Mouse (Mus musculus): ENCODE results near the gene Kcnn1. TPM values are rescaled to one million over a fixed set of nuclear protein-coding genes. Genes with fewer than 3 reads are reported as not detected.
A peak's percentile ranks its signal among the peaks of the same experiment; 100 is the strongest.
"Not testable (repeated sequence)": the region's sequence is repeated elsewhere in the genome, so short reads cannot be mapped to it uniquely, and the experiment has no call there.

Kcnn1 gene
- polyA plus RNA-seq, 1 experiment = 3.2 TPM

DNA sequence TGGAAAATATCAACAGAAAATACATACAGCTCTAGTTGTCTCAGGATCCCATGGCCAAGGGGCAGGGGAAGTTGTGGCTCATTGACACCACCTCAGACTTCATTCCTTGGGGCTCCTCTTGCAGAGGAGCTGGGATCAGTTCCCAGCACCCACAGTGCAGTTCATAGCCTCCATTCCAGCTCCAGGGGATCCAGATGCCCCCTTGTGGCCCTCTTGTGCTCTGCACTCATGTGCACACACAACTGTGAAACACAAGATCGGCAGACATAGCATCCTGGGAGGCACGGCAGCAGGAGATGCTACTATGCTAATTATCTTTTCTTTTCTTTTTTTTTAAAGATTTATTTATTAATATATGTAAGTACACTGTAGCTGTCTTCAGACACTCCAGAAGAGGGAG, 36.0 kb downstream of the Kcnn1 start:
- H3K27me3 ChIP-seq (ENCODE audit: control insufficient read depth, insufficient read depth, low read length, poor library complexity, severe bottlenecking) = no peaks in the 10 kb centered on the region
- H3K4me3 ChIP-seq (ENCODE audit: low read depth, low read length) = no peak overlapping the region
- H3K36me3 ChIP-seq (ENCODE audit: control insufficient read depth, insufficient read depth, low read length, poor library complexity, severe bottlenecking) = no peaks in the 10 kb centered on the region
- no peak overlapping the region for H3K9ac ChIP-seq (ENCODE audit: low read depth, poor library complexity, severe bottlenecking)
- H3K9me3 ChIP-seq (replicated peaks; ENCODE audit: control insufficient read depth, insufficient read depth, low read length, poor library complexity, severe bottlenecking) = no peaks in the 10 kb centered on the region
- no peak overlapping the region for H3K27ac ChIP-seq (ENCODE audit: insufficient read depth, low read length)
- no peaks in the 10 kb centered on the region for H3K4me1 ChIP-seq (ENCODE audit: control insufficient read depth, insufficient read depth, low read length)
- no peak for TF ChIP-seq POLR2A (IDR thresholded peaks at IDR 0.05; ENCODE audit: insufficient read depth, low read length)
- TF ChIP-seq CTCF (IDR thresholded peaks at IDR 0.05; ENCODE audit: low read depth, low read length) = peak; percentile 57
- no peak for TF ChIP-seq EP300 (IDR thresholded peaks at IDR 0.05; ENCODE audit: insufficient read depth, low read depth, low read length)

DNA sequence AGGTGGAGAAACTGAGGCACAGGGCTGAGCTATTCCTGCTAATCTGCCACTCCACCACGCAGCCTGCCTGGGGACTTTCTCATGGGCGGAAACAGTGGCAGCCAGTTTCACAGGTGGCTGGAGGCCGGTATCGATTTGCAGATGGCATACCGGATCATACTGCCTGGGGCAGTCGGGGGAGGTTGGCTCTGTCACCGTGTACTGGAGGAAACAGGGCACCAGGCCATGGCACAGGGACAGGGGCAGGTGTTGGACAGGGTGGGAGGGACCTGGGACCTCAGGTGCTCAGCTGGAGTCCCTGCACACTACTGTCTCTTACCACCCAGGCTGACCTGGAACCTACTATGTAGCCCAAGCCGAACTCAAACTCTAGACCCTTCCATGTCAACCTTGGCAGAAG, 37.2 kb downstream of the Kcnn1 start:
- H3K36me3 ChIP-seq (ENCODE audit: control insufficient read depth, insufficient read depth, low read length, poor library complexity, severe bottlenecking) = no peaks in the 10 kb centered on the region
- TF ChIP-seq EP300 (IDR thresholded peaks at IDR 0.05; ENCODE audit: insufficient read depth, low read depth, low read length) (no peak), CTCF (IDR thresholded peaks at IDR 0.05; ENCODE audit: low read depth, low read length) (no peak)
- no peaks in the 10 kb centered on the region for H3K9me3 ChIP-seq (replicated peaks; ENCODE audit: control insufficient read depth, insufficient read depth, low read length, poor library complexity, severe bottlenecking)
- H3K4me3 ChIP-seq (ENCODE audit: low read depth, low read length) = no peak overlapping the region
- H3K9ac ChIP-seq (ENCODE audit: low read depth, poor library complexity, severe bottlenecking) = no peak overlapping the region
- H3K4me1 ChIP-seq (ENCODE audit: control insufficient read depth, insufficient read depth, low read length) = no peaks in the 10 kb centered on the region
- H3K27me3 ChIP-seq (ENCODE audit: control insufficient read depth, insufficient read depth, low read length, poor library complexity, severe bottlenecking) = no peaks in the 10 kb centered on the region
- H3K27ac ChIP-seq (ENCODE audit: insufficient read depth, low read length) = no peak overlapping the region

DNA sequence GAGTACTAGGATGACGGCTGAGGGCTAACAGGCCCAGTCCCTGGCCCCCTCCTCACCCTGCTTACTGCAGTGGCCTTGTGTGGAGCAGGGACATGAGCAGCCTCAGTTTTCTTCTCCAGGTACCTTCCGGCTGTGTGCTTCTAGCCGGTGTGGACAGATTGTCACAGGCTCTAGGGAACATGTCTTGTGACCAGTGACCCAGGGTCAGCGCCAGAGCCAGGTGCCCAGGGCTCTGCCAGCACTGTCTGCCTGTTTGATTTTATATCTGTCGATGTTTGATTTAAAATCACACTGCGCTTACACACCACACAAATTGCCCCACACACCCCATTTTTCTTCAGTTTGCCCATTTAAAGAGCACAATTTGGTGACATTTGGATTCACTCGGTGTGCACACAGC, 39.3 kb downstream of the Kcnn1 start:
- TF ChIP-seq POLR2A (IDR thresholded peaks at IDR 0.05; ENCODE audit: insufficient read depth, low read length) = no peak
- TF ChIP-seq EP300 (IDR thresholded peaks at IDR 0.05; ENCODE audit: insufficient read depth, low read depth, low read length) = no peak
- no peak for TF ChIP-seq CTCF (IDR thresholded peaks at IDR 0.05; ENCODE audit: low read depth, low read length)
- H3K9ac ChIP-seq (ENCODE audit: low read depth, poor library complexity, severe bottlenecking) = no peak overlapping the region
- no peaks in the 10 kb centered on the region for H3K4me1 ChIP-seq (ENCODE audit: control insufficient read depth, insufficient read depth, low read length)
- no peak overlapping the region for H3K4me3 ChIP-seq (ENCODE audit: low read depth, low read length)
- H3K36me3 ChIP-seq (ENCODE audit: control insufficient read depth, insufficient read depth, low read length, poor library complexity, severe bottlenecking) = no peaks in the 10 kb centered on the region
- no peaks in the 10 kb centered on the region for H3K9me3 ChIP-seq (replicated peaks; ENCODE audit: control insufficient read depth, insufficient read depth, low read length, poor library complexity, severe bottlenecking)
- H3K27ac ChIP-seq (ENCODE audit: insufficient read depth, low read length) = no peak overlapping the region
- H3K27me3 ChIP-seq (ENCODE audit: control insufficient read depth, insufficient read depth, low read length, poor library complexity, severe bottlenecking) = no peaks in the 10 kb centered on the region

DNA sequence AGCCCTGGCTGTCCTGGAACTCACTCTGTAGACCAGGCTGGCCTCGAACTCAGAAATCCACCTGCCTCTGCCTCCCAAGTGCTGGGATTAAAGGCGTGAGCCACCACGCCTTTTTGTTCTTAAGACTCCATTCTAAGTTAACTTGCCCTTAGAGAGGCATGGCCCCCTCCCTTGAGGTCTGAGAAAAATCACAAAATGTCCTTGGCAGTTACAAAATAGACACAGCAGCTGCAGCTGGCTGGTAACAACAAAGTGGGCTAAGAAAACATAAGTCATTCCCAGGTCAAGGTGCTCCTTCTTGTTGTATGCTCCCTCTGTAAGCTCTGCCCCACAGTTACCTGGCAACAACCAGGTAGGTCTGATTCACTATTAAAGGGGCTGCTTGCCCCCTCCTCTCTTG, 40.5 kb downstream of the Kcnn1 start:
- H3K27ac ChIP-seq (ENCODE audit: insufficient read depth, low read length); H3K27me3 ChIP-seq (ENCODE audit: control insufficient read depth, insufficient read depth, low read length, poor library complexity, severe bottlenecking); H3K36me3 ChIP-seq (ENCODE audit: control insufficient read depth, insufficient read depth, low read length, poor library complexity, severe bottlenecking); H3K9ac ChIP-seq (ENCODE audit: low read depth, poor library complexity, severe bottlenecking); H3K4me3 ChIP-seq (ENCODE audit: low read depth, low read length); H3K9me3 ChIP-seq (replicated peaks; ENCODE audit: control insufficient read depth, insufficient read depth, low read length, poor library complexity, severe bottlenecking); H3K4me1 ChIP-seq (ENCODE audit: control insufficient read depth, insufficient read depth, low read length): not testable (repeated sequence)

DNA sequence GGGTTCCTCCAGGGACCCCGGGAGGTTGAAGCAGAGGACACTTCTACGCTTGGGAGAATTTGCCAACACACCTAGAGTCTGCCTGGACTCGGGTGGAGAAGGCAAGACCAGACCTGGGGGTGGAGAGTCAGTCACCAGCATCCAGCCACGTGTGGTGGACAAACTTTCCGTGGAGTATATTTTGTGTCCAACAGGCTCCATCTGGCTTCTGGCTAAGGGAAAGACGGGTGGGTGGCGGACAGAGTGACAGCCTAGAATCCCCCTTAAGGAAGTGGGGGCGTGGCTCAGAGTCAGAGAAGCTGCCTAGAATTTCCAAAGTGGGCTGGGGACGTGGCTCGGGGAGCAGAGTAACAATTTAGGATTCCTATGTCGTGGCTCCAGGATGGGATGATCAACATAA, 41.1 kb downstream of the Kcnn1 start:
- H3K9me3 ChIP-seq (replicated peaks; ENCODE audit: control insufficient read depth, insufficient read depth, low read length, poor library complexity, severe bottlenecking) = no peaks in the 10 kb centered on the region
- no peaks in the 10 kb centered on the region for H3K27me3 ChIP-seq (ENCODE audit: control insufficient read depth, insufficient read depth, low read length, poor library complexity, severe bottlenecking)
- H3K36me3 ChIP-seq (ENCODE audit: control insufficient read depth, insufficient read depth, low read length, poor library complexity, severe bottlenecking) = no peaks in the 10 kb centered on the region
- no peak overlapping the region for H3K27ac ChIP-seq (ENCODE audit: insufficient read depth, low read length)
- no peak for TF ChIP-seq EP300 (IDR thresholded peaks at IDR 0.05; ENCODE audit: insufficient read depth, low read depth, low read length)
- no peak for TF ChIP-seq CTCF (IDR thresholded peaks at IDR 0.05; ENCODE audit: low read depth, low read length)
- TF ChIP-seq POLR2A (IDR thresholded peaks at IDR 0.05; ENCODE audit: insufficient read depth, low read length) = no peak
- H3K9ac ChIP-seq (ENCODE audit: low read depth, poor library complexity, severe bottlenecking) = peak overlapping the region; percentile 25
- H3K4me1 ChIP-seq (ENCODE audit: control insufficient read depth, insufficient read depth, low read length) = no peaks in the 10 kb centered on the region
- no peak overlapping the region for H3K4me3 ChIP-seq (ENCODE audit: low read depth, low read length)

DNA sequence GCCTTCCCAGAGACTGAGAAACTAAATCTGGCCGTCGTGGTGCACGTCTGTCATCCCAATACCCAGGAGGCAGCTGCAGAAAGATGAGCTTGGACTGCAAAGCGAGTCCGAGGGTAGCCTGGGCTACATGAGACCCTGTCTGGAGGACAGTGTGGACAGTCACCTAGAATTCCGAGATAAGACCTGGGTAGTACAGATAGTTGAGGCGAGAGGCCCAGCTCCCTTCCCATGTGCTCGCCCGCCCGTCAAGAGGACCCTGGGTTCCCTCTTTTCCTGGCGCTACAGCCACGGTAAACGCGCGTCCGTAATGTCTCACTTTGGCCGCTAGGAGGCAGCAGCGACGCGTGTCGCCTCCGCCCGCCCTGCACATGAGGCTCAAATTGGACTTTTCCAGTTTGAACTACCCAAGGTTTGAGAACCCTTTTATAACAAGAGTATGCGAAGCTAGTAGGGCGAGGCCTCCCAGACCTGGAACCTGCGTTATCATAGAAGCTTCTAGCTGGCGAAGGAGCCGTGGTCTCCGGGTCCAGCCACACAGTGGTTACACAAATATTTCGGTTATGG, 41.6 kb downstream of the Kcnn1 start:
- H3K9ac ChIP-seq (ENCODE audit: low read depth, poor library complexity, severe bottlenecking) = peak overlapping the region; percentile 25; the same call in 1 of the 2 replicates
- H3K9me3 ChIP-seq (replicated peaks; ENCODE audit: control insufficient read depth, insufficient read depth, low read length, poor library complexity, severe bottlenecking) = no peaks in the 10 kb centered on the region
- TF ChIP-seq CTCF (IDR thresholded peaks at IDR 0.05; ENCODE audit: low read depth, low read length) (peak; percentile 99), EP300 (IDR thresholded peaks at IDR 0.05; ENCODE audit: insufficient read depth, low read depth, low read length) (peak; percentile 33; the same call in 1 of the 2 replicates), POLR2A (IDR thresholded peaks at IDR 0.05; ENCODE audit: insufficient read depth, low read length) (no peak)
- H3K4me1 ChIP-seq (ENCODE audit: control insufficient read depth, insufficient read depth, low read length) = no peaks in the 10 kb centered on the region
- no peaks in the 10 kb centered on the region for H3K36me3 ChIP-seq (ENCODE audit: control insufficient read depth, insufficient read depth, low read length, poor library complexity, severe bottlenecking)
- H3K27me3 ChIP-seq (ENCODE audit: control insufficient read depth, insufficient read depth, low read length, poor library complexity, severe bottlenecking) = no peaks in the 10 kb centered on the region
- no peak overlapping the region for H3K4me3 ChIP-seq (ENCODE audit: low read depth, low read length)
- no peak overlapping the region for H3K27ac ChIP-seq (ENCODE audit: insufficient read depth, low read length)
